Mouse (Mus musculus) right cerebral cortex, postnatal 14 days (tissue): ENCODE results near the gene Wdr77.
"Not testable (repeated sequence)": the region's sequence is repeated elsewhere in the genome, so short reads cannot be mapped to it uniquely, and the experiment has no call there.

Experiments
- DNase-seq: peaks from one replicate; pipeline ENCODE4 v3.0.0; 2022

Wdr77 gene

GRCm38 (mm10) chr3:105958974-105959580 lies at the start of gene Wdr77:
Gene Wdr77, plus strand, starts transcription at chr3:105959369.
- peak; percentile 92 for DNase-seq

DNA sequence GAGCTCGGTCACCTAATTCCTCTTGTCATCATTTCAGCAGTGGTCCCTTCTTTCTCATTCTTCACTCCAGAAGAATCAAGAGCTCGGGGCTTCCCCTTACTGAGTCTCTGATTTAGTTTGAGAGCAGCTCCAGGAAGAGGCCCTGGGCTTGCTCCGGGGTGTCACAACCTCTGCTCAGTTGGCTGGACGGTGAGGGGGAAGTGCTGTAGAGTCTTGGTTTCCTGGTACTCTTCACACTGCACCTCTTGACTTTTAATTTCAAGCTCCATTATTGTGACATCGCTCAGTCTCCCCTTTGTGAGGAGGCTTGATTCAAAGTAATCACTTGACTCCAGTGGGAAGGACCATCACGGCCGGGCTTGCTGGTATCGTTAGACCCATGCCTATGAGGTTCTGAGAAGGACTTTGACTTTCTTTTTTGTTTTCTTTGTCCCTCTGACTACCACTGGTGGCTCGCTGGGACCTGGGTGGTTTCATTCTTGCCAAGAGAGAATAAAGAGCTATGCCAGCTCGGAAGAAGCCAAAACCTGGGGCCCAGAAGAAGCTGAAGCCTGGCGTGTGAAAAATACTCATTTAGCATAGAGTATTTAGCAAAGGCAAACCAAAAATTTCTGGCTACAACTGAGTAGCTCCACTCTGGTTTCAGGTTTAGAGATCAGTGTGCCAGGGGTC lies 48.5 kb upstream of the Wdr77 start:
- DNase-seq: no peak

DNA sequence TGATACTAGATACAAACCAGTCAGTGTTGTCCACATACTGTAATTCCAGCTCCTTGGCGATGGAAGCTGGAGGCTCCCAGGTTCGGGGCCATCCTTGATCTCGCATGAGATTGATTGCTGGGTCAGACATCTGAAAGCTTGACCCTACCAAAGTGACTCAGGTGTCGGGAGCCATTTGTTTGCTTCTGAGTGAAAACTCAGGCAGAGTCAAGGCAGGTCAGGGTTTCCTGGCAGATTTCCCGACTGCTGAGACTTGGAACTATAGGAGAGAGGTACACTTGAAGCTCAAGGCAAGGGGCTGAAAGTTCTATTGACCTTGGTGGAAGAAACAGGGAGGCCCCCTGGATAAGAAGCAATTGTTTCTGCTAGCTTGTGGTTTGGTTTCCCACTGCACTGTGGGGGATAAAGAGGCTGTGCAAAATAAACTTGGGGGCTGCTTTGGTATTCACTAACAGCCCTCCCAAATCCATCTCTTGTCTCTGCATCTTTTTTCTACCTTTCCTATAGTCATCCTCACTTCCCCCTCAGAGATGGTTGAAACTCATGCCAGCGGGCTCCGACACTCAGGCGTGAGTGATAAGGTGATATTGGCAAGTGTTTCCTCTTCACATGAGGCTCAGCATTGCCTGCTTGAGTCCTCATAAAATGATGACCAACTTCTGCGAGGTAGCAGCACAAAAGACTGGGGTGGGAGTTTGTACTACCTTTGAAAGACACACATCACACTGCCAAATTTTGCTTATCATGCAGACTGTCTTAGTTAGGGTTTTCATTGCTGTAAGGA lies 46.9 kb upstream of the Wdr77 start:
- no peak for DNase-seq

GRCm38 (mm10) chr3:105913839-105914681 lies 45.1 kb upstream of the Wdr77 start:
- DNase-seq: no peak

DNA sequence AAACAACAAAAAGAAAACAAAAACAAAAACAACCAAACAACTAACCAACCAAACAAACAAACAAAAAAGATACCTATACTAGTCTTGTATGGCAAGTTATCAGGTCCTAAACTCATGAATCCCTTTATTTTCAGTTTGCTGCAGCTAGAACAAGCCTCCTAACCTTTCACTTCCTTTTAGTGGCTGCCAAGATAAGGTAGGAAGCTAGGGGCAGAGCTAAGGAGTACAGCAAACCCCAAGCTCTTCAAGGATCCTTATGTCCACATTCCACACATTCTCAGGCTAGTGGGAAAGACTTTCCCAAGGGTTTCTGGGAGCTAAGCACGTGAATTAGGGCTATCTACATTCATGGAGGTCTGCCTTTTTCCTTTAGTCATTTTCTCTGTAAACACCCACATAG lies 43.9 kb upstream of the Wdr77 start:
- no peak for DNase-seq

DNA sequence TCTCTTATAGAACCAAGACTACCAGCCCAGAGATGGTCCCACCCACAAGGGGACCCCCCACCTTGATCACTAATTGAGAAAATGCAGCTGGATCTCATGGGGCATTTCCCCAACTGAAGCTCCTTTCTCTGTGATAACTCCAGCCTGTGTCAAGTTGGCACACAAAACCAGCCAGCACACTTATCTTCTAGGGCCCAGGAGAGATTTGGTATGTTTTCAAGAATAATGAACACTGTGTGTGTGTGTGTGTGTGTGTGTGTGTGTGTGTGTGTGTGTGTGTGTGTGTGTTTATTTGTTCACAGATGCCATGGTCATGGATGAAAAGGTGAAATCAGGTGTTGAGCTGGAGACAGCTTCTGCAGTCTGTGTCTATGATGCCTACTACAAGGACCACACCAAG lies 42.7 kb upstream of the Wdr77 start:
- not testable (repeated sequence) for DNase-seq

DNA sequence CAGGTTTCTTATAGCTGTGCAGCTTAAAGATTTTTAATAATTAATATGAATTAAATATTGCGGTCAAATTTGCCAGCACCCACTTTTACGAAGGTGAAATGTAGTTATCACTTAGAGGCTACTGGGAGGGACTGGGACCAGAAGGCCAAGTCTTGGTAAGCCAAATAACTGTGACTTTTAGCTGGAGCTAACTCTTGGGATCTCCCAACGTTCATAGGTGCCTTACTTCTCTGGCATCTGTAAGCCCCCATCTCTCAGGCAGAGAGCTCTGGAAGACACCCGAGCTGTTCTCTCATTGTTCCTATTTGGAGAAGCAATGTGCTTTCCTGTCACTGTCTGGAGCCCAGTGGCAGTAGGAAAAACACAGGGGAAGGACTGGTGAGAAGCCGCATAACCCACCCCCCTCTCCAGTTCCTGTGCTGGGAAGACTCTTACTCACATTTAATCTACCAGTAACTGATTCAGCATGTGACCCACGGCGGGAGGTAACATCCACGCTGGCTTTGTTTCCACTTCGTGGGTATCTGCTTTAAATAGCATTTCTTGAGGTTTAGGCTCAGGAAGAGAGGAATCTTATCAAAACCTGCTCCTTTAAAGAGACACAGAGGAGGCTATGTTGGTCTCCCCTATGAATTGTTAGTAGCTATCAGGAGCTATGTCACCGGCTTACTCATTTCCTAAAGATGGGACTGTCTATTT lies 41.4 kb upstream of the Wdr77 start:
- DNase-seq: no peak

DNA sequence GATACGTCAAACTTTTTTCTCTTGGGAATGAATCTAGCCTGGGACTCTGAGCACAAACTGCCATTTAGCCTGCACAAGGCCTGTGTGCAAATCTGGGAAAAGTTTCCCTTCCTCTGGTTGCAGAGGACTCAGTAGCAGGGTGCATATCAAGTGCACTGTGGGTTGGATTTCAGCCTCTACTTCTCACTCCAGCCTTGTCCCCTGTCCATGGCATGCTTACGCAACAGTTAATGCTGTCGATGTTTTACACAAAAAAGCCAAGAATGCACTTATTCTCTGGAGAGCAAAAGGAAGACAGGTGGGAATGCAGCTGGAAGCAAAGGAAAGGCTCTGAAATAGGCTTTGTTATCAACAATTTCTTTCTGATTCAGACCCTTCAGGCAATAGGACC lies 40.8 kb upstream of the Wdr77 start:
- DNase-seq: no peak

GRCm38 (mm10) chr3:105920743-105921142 lies 38.4 kb upstream of the Wdr77 start:
- not testable (repeated sequence) for DNase-seq

GRCm38 (mm10) chr3:105921959-105922358 lies 37.2 kb upstream of the Wdr77 start:
- DNase-seq: no peak

GRCm38 (mm10) chr3:105924616-105925015 lies 34.6 kb upstream of the Wdr77 start:
- DNase-seq: no peak

GRCm38 (mm10) chr3:105927561-105928194 lies 31.5 kb upstream of the Wdr77 start:
- no peak for DNase-seq

GRCm38 (mm10) chr3:105928195-105928569 lies 31.0 kb upstream of the Wdr77 start:
- no peak for DNase-seq

DNA sequence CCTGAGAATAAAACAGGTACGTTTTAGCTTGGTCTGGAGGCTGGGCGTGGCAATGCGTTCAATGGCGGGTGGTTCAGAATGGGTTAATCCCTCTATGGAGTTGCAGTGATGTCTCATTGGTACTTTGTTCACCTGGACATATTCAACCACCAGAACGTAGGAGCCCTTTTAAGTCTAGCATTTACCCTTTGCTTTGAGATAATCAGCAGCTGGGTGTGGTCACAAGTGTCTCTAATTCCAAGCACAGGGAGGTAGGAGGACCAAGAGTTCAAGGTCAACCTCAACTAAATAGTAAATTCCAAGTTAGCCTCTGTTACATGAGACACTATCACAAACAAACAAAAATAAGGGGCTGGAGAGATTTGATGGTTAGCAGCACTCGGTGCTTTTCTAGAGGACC lies 30.4 kb upstream of the Wdr77 start:
- no peak for DNase-seq

DNA sequence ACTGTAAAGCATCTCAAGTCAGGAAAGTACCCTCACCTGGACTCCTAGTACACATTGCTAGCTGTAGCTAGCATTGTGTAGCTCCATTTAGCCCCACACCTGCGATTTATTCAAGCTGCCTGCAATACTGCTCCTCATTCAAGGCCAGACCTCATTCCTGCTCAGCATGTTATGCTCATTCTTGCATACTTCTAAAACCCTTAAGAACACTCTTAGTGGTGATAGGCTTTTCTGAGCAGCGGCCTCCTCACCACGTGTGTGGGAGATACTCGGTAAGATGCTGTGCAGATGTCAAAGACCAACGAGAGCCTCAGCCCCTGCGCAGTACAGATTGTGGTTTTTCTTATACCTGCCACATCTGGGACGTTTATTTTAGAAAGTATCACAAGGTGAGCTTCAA lies 29.3 kb upstream of the Wdr77 start:
- no peak for DNase-seq

- DNase-seq: no peak
Measured at GRCm38 (mm10) chr3:105931095-105931494, 28.1 kb upstream of the Wdr77 start.

DNA sequence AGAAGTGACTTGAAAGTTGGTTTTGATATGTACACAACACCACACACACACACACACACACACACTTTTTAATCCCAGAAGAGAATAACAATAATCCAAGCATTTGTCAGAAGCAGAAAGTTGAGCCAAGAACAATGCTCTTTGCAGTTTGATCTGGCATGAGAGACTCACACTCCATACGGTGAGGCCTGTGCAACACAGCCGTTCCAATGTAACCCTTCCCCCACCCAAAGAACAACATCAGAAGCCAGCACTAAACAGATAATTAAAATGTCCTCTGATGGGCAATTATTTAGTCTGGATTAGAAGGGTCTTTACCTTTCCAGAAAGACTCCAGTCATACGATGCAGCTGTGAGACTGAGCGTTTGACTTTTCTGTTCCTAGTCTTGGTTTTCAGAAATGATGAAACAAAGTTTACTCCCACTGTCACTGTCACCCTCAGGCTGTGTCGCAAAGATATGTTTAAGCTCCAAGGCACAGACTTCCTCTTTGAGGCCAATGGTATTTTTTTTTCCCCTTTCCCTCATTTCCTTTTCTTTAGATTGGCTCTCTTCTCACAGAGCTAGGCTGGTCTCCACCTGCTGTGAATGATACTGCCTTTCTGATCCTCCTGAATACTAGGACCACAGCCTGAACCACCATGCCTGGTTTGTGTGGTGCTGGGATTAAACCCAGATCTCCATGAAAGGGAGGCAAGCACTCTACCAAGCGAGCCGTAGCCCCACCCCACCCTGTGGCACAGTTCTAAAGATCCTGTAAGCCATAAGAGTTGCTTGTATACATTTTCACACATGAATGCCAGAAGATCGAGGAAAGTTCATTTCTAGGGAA lies 26.7 kb upstream of the Wdr77 start, which contains the start of gene I830077J02Rik:
I830077J02Rik (minus strand) TSS at position 425 of the 832 bp plus-strand sequence.
- no peak for DNase-seq

DNA sequence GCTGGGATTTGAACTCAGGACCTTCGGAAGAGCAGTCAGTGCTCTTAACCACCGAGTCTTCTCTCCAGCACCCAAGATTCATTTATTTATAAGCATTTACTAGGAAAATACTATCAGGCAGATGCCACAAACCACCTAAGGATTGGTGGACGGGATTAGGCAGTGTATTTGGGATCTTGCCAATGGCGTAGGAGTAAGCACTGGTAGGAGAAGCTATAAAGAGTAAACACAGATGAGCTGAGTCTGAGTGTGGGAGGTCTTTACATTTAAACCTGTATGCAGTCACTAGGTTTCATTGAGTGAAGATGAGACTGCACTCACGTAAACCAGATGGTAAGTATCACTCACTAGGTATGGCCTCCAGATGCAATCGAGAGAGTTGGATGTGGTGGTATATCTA lies 25.2 kb upstream of the Wdr77 start:
- no peak for DNase-seq

- DNase-seq: peak; percentile 25
Measured at GRCm38 (mm10) chr3:105935033-105935432, 24.1 kb upstream of the Wdr77 start.

GRCm38 (mm10) chr3:105936111-105936510 lies 23.1 kb upstream of the Wdr77 start:
- DNase-seq: no peak

DNA sequence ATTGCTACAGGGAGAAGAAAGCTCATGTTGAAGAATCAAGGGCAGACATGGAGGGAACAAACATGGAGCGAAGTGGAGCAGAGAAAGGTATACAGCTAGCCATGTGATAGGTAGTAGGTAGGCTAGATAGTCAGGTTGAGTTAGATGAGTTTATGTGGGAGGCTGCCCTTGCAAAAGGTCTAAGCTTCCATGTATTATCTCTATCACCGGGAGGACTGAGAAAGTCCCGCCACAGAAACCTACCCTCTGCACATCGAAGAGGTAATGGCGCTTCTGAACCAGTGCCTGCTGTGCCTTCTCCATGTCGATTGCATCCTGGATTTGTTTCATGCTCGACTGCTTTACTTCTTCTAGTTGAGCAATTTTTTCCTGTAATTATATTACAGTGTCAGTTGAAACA lies 7.8 kb upstream of the Wdr77 start:
- no peak for DNase-seq
